Mouse (Mus musculus) adrenal gland, postnatal 4 days (tissue): ENCODE data around the gene Abracl. TPM values are rescaled to one million over a fixed set of nuclear protein-coding genes. Genes with fewer than 3 reads are reported as not detected.

Source experiments
- DNase-seq, 2 experiments: peaks; one replicate each; pipeline ENCODE4 v3.0.0; 2021 to 2022; ENCODE audit warnings: low spot score in 2 of 2, mixed read lengths in 2 of 2
- long read RNA-seq, 2 experiments: library from polyadenylated mRNA; stranded (forward); transcript quantifications; one replicate each; pipeline ENCODE4 v2.0.0; 2021
- total RNA-seq, 2 experiments: library from RNA; stranded (reverse); gene quantifications; 2 replicates each; pipeline ENCODE4 v1.2.3; 2021

Abracl gene
- 10 to 100 TPM; 36.0 to 47.4 TPM for total RNA-seq
- long read RNA-seq, experiment 1, transcript Abracl-201 (3 exons, 846 nt): major isoform, 21 of 24 reads
- long read RNA-seq, experiment 1, partial matches to known transcripts: 0 of 24 reads
- long read RNA-seq, experiment 1, other reads (novel, unspliced or antisense): 3 of 24 reads
- long read RNA-seq, experiment 2, transcript Abracl-201 (3 exons, 846 nt): major isoform, 24 of 27 reads
- long read RNA-seq, experiment 2, partial matches to known transcripts: 0 of 27 reads
- long read RNA-seq, experiment 2, other reads (novel, unspliced or antisense): 0 of 27 reads

DNA sequence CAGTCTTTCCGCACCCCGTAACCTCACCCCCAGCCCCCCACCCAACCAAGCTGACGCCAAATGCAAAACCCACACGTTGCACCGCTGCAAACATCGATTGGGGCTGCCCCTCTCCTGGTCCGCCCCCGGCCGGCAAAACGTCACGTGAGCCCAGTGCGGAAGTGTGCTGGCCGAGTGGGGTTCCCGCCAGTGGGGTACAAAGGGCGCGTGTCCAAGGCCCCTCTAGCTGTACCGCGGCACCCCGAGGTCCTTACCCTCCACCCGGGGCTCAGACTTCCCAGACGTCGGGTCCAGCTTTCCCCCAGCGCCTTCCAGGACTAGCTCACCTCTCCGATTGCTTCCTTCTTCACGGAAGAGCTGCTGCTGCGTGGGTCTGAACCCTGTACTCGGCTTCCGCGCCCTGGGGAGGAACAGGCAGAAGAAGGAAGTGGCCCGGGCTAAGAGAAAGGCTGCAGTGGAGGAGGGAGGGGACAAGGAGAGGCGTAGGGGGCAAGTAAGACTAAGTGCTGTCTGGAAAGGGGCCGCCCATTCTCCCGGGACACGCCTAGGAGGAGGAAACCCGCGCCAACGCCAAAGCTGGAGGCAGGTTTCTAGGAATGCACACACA lies at the start of gene Abracl:
Gene Abracl (minus strand): TSS at position 548 of the 607 bp plus-strand sequence.
- peak; percentile 27 to 56 for DNase-seq

DNA sequence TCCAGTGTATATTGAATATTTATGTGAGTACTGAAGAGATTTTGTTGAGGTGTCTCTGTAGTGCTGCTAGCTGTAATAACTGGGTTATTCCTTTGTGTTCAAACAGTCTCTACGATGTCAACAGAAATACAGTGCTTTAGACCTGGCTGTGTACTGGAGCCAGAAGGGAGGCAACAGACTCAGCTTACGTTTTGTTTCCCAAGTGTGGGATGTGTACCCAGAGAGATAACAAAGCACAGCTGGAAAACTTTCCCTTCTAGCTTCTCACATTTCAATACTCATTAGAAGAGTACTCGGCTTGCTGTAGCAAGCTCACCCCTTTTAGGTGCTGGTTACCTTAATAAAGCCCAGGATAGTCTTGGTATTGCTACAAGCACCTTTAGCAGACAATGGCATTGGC lies 49.8 kb upstream of the Abracl start:
- no peak for DNase-seq

DNA sequence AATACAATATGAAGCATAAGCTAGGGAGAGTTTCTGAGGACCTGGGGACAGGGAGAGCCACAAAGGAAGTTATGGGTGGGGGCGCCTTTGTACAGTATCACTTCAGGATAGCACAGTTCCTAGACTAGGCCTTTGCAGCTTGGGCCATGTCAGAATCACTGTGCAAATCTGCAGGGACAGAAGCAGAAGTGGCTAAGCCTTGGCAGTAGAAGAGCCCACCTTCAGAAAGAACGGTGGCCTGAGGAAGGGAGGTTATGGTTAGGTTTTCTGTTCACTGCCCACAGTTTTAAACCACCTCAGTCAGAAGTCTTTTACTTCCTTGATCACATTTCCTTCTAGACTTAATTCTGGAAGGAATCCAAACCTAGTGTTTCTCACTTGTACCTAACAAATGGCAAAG lies 47.5 kb upstream of the Abracl start:
- no peak for DNase-seq

DNA sequence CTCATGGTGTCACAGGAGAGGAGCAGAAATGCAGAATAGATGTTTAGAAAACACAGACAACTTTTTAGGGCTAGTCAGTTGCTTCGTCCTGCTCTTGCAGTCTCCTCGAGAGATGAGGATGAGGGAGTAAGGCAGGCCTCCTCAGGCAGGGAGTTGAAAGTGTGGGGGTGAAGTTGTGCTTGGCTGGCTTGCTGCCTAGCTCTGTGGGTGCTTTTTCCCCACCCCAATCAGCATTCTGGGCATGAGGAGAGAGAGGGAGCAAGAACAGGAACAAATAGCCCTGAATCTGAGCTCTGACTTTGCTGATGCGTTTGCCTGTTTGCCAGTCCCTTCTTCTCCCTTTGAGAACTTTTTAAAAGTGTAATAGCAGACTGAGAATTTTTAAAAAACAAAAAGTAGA lies 47.1 kb upstream of the Abracl start:
- no peak for DNase-seq

DNA sequence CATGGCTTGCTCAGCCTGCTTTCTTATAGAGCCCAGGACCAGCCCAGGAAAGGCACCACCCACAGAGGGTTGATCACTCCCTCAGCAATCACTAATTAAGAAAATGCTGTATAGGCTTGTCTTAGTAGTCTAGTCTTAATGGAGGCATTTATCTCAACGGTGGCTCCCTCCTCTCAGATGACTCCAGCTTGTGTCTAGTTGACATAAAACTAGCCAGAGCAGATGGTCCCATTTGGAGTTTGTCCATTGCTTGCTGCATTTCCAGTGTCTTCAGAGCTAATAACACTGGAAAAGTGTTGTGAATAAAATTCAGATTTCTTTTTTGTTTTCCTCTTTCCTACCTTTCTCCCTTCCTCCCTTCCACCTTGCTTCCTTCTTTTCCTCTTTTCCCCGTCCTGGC lies 46.5 kb upstream of the Abracl start:
- no peak for DNase-seq

DNA sequence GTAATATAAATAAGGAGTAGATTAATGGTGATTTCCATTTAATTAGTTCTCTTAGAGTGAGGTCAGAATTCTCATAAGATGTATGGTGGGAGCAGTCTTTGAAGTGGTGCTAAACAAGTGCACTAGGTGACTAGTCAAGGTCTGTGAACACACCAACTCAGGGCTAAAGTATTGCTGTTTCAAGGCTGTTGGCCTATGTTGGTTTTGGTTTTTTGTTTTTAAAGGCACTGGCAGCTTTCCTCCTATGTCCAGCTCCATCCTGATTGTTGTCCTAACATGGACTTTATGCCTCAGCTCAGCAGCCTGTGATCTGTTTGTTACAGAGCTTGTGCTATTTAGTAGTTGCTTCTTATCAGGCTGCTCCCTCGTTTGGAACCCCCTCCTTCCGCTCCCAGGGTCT lies 45.8 kb upstream of the Abracl start:
- DNase-seq: no peak

DNA sequence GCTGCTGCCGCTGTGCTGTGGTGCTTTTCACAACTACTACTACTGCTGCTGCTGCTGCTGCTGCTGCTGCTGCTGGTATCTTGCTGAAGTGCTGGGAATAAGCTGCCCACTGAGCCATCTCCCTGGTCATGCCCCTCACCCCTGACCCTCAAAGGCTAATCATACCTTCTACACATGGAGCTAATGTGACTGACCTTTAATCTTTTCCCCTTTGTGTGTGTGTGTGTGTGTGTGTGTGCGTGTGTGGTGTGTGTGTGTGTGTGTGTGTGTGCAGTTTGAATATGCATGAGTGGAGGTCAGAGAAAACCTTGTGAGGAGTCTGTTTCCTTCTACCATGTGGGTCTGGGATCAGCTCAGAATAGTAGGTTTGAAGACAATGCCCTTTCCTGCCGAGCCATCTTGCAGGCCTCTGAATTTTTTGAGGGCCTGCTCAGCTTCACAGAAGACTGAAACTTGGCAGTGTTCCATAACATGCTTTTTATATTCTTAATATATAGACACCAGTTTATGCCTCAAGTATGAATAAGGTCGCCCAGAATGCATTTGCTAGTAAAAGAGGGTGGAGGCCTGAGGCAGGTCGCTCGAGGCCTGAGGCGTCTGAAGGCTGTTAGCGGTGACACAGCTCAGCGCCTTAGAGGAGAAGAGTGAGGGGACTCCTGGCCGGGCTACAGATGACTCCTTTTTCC lies 44.8 kb upstream of the Abracl start:
- no peak for DNase-seq

DNA sequence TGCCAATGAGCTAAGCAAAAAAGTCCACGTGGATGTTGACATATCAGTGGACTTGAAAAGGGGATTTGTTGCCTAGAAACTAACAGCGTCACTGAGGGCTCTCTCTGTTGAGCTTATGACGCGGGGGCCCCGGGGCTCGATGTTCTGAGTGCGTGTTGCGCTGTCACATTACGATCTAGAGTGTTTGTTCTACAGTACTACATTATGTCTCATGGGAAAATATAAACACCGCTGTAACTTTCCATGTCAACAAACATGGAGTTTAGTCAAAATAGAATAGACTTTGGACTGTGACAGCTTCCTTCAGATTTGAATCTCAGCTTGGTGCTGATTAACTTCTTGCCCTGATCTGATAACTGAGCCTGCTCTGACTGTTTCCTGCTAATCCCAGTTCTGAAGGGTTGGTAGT lies 42.9 kb upstream of the Abracl start:
- no peak for DNase-seq

DNA sequence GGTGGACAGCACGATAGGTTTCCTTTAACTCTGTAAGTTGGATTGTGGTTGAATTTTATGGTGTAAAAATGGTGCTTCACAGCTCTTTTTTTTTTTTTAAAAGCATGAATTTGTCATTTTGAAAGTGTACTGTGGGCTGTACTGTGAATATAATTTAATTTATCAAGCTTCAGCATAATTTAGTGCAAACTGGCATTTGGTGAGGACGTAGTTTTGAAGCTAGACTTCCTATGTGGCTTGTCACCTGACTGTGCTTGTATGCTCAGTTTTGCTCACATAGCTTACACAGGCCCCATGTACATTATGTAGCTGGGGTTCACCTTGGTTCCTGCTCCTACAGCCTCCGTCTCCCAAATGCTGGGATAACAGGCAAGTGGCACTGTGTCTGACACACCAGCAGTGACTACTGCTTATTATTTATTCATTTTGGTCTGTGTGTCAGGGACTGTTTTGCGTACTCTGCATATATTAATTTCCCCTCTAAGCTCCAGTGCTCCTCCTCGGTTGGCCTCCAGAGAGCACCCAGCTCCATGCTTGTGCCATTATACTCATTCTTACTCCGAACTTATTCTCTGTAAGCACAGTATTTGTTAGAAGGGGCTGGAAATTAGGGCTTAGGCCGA lies 41.6 kb upstream of the Abracl start:
- DNase-seq: no peak

DNA sequence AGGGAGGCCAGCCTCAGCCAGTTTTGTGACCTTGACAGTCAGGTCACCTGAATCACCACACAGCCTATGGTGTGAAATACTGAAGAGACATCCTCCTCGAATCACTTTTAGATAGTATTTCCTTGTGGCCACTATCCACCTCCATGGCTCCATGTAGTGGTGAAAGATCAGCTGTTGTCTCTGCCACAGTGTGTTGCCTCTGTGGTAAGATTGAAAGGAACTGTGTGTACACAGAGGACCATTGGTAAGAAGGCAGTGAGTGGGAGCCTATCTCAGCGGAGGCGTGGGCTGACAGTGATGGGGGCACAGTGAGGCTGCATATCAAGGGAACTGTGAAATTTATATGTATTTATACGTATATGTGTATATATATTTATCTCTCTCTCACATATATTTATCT lies 38.4 kb upstream of the Abracl start:
- no peak for DNase-seq

DNA sequence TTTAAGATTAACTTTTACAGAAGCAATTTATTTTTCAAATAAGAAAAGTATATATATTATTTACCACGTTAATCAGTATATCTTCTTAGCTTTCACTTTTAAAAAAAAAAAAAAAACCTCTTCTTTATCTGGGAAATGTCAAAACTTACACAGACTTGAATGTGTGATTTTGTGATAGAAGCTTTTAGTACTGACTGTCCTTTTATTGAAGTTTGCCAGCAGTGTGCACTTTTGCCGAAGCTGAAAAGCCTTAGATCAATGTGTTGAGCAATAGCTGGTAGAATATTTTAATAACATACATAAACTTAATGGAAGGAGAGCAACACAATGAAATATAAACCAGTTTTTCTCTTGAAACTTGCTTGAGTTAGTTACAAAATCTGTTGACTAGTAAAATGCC lies 37.7 kb upstream of the Abracl start:
- DNase-seq: no peak

DNA sequence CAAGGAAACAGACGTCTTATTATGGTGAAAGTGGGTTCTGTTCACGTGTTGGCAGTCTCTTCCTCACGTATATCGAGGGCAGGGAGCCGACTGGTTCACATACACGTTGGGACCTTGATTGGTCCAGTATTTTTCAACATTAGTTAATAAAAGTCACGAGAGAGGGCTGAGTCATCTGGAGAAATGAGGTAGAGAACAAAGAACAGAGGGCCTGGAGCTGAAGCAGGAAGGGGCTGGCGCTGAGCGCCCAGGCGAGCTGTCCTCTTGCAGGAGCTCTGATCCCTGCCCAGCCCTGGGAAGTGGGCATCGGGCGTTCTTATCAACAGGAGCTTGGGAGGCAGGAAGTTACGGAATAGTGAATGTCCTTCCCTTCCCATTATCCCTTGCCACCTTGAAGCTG lies 36.7 kb upstream of the Abracl start:
- DNase-seq: no peak

DNA sequence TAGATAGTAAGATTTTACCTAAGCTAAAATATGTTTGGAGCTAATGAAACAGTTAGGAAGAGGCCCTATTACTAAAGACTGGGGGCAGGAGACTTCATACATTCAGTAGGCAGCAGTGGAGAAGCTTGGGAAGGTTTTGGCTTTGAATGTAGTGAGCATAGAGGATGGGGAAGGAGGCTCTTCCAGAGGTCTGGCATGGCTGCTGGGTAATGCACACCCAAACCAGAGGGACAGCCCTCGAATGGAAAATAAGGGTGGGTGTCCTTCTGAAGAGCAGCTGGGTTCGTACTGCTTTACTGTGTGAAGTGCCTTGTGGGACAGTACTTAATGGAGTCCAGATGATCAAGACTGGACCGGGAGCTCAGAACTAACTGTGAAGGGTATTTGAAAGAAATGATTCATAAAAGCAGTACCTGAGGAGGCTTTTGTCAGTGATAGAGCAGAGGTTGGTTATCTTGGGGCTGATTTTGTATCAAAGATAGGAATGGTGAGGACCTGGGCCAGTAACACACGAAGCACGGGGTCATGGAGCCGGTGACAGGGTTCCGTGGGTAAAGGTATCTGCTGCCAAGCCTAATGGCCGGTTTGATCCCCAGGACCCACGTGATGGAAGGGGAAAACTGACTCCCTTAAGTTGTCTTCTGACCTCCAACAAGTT lies 35.7 kb upstream of the Abracl start:
- DNase-seq: no peak

DNA sequence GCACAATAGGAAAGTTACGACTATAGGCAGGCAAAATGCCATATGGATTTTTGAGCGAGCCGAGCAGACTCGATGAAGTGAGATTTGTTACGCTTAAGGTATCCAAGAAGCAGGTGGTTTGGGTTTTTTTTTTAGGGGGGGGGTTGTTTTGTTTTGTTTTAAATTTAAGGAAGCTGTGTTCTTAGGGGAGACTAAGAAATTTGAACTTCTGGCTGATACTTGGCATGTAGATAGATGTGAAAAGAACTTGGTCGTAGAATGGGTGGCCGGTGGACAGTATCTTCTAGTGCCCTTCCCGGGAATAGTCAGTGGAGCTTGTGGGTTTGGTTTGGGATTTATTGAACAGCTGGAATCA lies 33.3 kb upstream of the Abracl start:
- no peak for DNase-seq

DNA sequence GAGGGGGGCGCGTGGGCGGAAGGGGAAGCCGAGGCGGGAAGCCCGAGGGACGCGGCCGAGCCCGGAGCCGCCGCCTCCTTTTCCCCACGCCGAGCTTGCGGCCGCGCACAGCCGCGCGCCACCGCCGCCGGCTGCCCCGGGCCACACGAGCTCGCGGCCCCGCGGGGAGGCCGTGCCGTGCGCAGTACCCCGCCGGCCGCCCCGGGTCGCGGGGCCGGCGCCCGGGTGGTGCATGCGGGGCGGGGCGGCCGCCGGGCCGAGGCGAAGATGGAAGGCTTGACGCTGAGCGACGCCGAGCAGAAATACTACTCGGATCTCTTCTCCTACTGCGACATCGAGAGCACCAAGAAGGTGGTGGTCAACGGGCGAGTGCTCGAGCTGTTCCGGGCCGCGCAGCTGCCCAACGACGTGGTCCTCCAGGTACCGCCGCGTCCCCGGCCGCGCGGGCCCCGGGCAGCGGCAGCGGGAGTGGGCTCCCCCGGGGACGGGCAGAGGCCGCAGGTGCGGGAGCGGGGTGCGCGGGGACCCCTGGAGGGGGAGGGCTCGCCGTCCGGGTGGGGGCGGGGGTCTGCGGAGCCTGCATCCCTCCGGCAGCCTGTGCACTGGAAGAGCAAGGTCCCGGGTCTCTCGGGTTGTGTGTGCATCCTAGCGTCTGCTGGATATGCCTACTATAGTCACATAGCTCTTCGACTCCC lies 32.8 kb upstream of the Abracl start, which contains the start of gene Reps1:
Gene Reps1 (plus strand): TSS at position 166 of the 695 bp plus-strand sequence.
- peak in 1 of 2 experiments; percentile 10 for DNase-seq

DNA sequence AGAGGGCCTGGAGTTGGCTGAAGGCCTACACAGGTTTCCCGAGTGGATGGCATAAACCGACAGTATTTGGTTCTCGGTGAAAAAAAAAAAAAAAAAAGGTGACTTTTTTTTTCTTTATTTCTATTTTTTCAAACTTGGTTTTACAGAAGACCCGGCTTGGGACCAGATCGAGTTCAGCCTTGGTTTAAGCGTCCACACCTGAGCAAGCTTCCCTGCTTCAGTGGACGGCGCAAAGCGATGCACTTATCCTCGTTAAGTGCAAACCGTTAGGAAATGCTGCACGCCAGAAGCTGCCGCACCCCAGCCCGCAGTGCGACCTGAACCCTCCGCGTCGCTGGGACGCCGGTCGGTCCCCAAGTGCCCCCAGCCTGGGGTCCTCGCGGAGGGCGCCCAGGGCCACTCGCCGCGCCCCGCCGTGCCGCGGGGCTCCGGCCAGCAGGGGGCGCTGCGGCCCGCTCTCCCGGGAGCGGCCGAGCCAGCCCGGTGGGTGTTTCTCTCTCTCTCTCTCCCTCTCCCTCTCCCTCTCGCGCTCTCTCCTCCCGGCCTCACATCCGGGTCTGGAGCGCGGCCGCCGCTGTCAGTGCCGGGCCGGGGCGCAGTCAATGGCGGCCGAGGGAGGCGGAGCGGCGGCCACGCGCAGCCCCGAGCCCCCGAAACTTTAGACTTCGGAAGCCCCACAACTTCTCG lies 32.1 kb upstream of the Abracl start:
- DNase-seq: peak; percentile 64 to 68

DNA sequence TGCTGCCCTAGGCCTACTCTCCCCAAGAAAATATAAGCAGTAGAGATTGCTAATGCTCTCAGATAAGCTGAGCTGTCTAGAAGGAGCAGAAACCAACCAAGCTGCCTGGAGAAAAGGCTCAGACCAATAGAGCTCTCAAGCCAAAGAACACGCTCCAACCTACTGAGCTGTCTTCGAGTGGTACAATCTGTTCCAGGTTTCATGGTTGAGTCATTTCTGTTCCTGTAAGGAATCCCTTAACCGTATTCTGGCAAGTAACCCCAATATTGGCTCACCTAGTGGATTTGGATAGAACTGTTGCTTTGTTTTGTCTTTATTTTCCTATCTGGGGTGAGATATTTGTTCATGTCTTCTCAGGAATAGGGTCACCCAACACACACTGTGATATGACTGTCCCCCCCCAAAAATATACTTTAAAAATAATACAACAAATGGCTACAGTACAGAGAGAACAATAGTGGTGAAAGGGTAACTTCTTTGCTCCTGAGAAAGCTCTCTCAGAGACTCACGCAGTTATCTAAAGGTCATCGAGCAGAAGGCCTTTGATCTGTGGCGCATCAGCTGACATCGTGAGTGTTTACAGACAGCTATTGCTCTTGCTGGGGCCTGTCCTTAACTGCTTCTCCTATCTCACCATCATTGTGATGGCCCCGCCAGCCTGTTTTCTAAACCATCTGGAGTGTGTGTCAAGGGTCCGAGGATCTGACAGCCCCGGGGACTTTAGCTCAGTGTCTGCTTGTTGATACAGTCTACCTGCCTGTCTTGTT lies 24.5 kb upstream of the Abracl start:
- no peak for DNase-seq

DNA sequence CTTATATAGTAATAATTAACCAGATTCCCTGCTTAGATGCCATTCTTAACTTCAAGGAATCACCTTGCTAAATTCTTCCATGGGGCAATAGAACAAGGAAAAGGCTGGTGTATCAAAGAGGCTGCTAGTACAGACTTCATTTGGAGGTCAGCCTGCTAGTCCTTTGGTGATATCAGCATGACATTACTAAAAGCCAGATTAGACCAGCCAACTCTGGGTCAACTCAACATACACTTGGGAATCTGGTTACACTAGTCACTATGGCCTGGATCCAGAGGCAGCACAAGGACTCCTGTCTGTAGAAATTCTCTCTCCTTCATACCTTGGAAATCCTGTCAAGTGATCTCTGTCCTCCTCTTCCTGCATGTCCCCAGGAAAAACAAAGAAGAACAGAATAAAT lies 23.3 kb upstream of the Abracl start:
- DNase-seq: no peak

DNA sequence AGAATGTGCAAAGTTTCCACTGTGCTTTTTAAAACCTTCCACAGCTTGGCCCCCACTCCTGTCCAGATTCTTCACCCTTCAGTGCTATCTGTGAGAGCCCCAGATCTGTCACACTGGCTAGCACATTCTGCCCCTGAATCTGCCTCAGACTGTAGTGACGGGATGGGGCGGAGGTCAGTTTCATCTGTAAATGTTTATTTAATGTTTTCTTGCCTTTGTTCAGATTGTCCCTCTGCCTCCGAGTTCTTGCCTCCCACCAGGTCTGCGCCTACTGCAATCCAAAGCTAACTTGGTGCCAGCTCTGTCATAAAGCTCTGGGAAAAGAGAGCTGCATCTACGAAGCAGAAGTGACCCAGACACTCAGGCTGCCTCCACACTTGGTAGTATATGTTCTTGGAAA lies 13.8 kb upstream of the Abracl start:
- no peak for DNase-seq

DNA sequence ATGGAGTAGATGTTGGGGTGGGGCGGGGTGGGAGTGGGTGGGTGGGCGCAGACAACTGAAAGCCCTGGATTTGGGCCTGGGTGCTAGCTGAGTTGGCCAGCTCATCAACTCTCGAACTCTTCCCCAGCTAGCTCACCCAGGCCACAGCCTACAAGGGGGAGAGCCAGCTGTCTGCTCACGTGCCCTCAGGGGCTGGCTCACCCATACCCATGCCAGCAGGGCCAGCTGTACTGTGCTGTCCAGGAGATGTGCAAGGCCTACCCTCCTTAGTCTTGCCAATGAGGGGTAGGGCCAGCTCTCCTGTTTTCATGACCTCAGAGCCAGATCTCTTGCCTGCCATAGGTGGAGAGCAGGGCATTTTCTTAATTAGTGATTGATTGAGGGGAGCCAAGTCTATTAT lies 11.3 kb upstream of the Abracl start:
- no peak for DNase-seq
